Comparison of ENCODE assay signal across 24 mouse cellular contexts in the genomic region with DNA sequence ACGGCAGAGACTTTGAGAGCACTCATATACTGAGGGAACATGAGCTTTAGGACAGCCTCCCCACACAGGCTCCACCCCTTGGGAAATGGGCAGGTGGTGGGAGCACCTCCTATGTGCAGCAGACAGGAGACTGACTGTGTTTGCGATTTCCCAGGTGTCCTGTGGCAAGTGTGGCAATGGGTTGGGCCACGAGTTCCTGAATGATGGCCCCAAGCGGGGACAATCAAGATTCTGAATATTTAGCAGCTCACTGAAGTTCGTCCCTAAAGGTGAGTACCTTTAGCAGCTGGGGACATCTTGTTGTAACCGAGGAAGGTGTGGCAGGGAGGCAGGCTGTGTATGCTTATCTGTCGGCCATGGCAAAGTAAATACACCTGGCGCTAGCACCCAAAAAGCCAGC. TPM values are rescaled to one million over a fixed set of nuclear protein-coding genes. Genes with fewer than 3 reads are reported as not detected.
DNase-seq lines count a peak whose midpoint lies in the region; ATAC-seq and TF ChIP-seq lines count a peak whose summit lies in the region.
"Had no signal": no experiment of that assay in that cellular context is flagged by ENCODE, and none has a peak within 500 bp of the region (broad histone marks: within the 10 kb centered on the region; RNA-seq: fewer than 3 reads in every experiment).

No protein-coding gene starts in this region.

- no peak for TF ChIP-seq EP300 in liver, postnatal 0 days (IDR thresholded peaks at IDR 0.05; ENCODE audit: low read depth)

- DNase-seq in liver, embryonic 11.5 days (ENCODE audit: low spot score) = no peak
- DNase-seq in liver, postnatal 0 days = no peak
- DNase-seq in testis, postnatal 10 days (ENCODE audit: low spot score) = peak; percentile 38
- DNase-seq in testis, postnatal 14 days (ENCODE audit: low spot score) = no peak
- DNase-seq: adrenal gland, adult 2 months; adrenal gland, postnatal 10 days; adrenal gland, postnatal 25 days; cerebellum, adult 11 months; cerebellum, adult 18-20 months; cerebellum, adult 8-10 months; cerebellum, adult 9-11 months; cerebellum, postnatal 14 days; cerebellum, postnatal 36 days; embryo, embryonic 11 days had no signal

- TF ChIP-seq CTCF in intestine, postnatal 0 days (IDR thresholded peaks at IDR 0.05; ENCODE audit: low read depth) = no peak
- TF ChIP-seq CTCF in liver, postnatal 0 days (IDR thresholded peaks at IDR 0.05; ENCODE audit: low read depth) = no peak

- no peaks in the 10 kb centered on the region for H3K27me3 ChIP-seq in intestine, embryonic 16.5 days (replicated peaks; ENCODE audit: control insufficient read depth, insufficient read depth, low read length)
- no peaks in the 10 kb centered on the region for H3K27me3 ChIP-seq in intestine, postnatal 0 days (replicated peaks; ENCODE audit: control insufficient read depth, insufficient read depth, low read length)
- H3K27me3 ChIP-seq in liver, embryonic 11.5 days (replicated peaks; ENCODE audit: control insufficient read depth, insufficient read depth, low read length) = no peaks in the 10 kb centered on the region
- no peaks in the 10 kb centered on the region for H3K27me3 ChIP-seq in liver, postnatal 0 days (ENCODE audit: insufficient read depth, low read length)
- H3K27me3 ChIP-seq: embryonic facial prominence, embryonic 13.5 days; embryonic facial prominence, embryonic 15.5 days had no signal

- WGBS in intestine, embryonic 16.5 days = 64% methylated on average over 8 of the region's 8 CpGs
- WGBS in intestine, postnatal 0 days = 44% methylated on average over 8 of the region's 8 CpGs
- WGBS in liver, embryonic 11.5 days = 84% methylated on average over 8 of the region's 8 CpGs
- WGBS in liver, postnatal 0 days (ENCODE audit: insufficient replicate concordance) = 71% methylated on average over 8 of the region's 8 CpGs

- no peak overlapping the region for H3K9ac ChIP-seq in intestine, embryonic 16.5 days (ENCODE audit: low read depth, low read length)
- no peak overlapping the region for H3K9ac ChIP-seq in intestine, postnatal 0 days (ENCODE audit: low read depth, low read length)
- 0 out of 2 replicates have a peak overlapping the region, but pooled peaks have one; percentile 11 for H3K9ac ChIP-seq in liver, embryonic 11.5 days (ENCODE audit: low read depth, low read length)
- H3K9ac ChIP-seq in liver, postnatal 0 days (replicated peaks) = no peak overlapping the region
- H3K9ac ChIP-seq: embryonic facial prominence, embryonic 13.5 days; embryonic facial prominence, embryonic 15.5 days; forebrain, embryonic 12.5 days had no signal

- no peaks in the 10 kb centered on the region for H3K36me3 ChIP-seq in intestine, embryonic 16.5 days (ENCODE audit: control insufficient read depth, insufficient read depth, low read length)
- H3K36me3 ChIP-seq in intestine, postnatal 0 days (ENCODE audit: control insufficient read depth, insufficient read depth) = peaks cover 17% of the 10 kb centered on the region; the same call in 1 of the 2 replicates
- no peaks in the 10 kb centered on the region for H3K36me3 ChIP-seq in liver, embryonic 11.5 days (ENCODE audit: control insufficient read depth, insufficient read depth, low read length)
- H3K36me3 ChIP-seq in liver, postnatal 0 days (replicated peaks; ENCODE audit: insufficient read depth, low read length) = peaks cover 31% of the 10 kb centered on the region
- H3K36me3 ChIP-seq: forebrain, embryonic 12.5 days had no signal

- H3K4me3 ChIP-seq in intestine, embryonic 16.5 days (ENCODE audit: low read length) = no peak overlapping the region
- no peak overlapping the region for H3K4me3 ChIP-seq in intestine, postnatal 0 days (ENCODE audit: low read depth, low read length)
- H3K4me3 ChIP-seq in liver, embryonic 11.5 days (ENCODE audit: low read depth, low read length) = no peak overlapping the region
- no peak overlapping the region for H3K4me3 ChIP-seq in liver, postnatal 0 days (ENCODE audit: low read depth, low read length)
- H3K4me3 ChIP-seq: embryonic facial prominence, embryonic 13.5 days; embryonic facial prominence, embryonic 15.5 days; erythroblast, embryonic 14.5 days; forebrain, embryonic 10.5 days; forebrain, embryonic 12.5 days had no signal

- H3K4me1 ChIP-seq in intestine, embryonic 16.5 days (ENCODE audit: control insufficient read depth, insufficient read depth, low read length) = peaks cover 18% of the 10 kb centered on the region
- H3K4me1 ChIP-seq in intestine, postnatal 0 days (replicated peaks; ENCODE audit: control insufficient read depth, insufficient read depth, low read length) = 0 out of 2 replicates have a peak, but pooled peaks cover 9% of the 10 kb centered on the region
- peaks cover 12% of the 10 kb centered on the region for H3K4me1 ChIP-seq in liver, embryonic 11.5 days (replicated peaks; ENCODE audit: control insufficient read depth, insufficient read depth, low read length)
- H3K4me1 ChIP-seq in liver, postnatal 0 days (ENCODE audit: insufficient read depth) = peaks cover 36% of the 10 kb centered on the region

- 0 out of 2 replicates have a peak overlapping the region, but pooled peaks have one; percentile 8 for H3K27ac ChIP-seq in intestine, embryonic 16.5 days (ENCODE audit: low read length)
- no peak overlapping the region for H3K27ac ChIP-seq in intestine, postnatal 0 days (ENCODE audit: low read depth, low read length)
- no peak overlapping the region for H3K27ac ChIP-seq in liver, embryonic 11.5 days (ENCODE audit: low read depth, low read length)
- no peak overlapping the region for H3K27ac ChIP-seq in liver, postnatal 0 days (ENCODE audit: low read depth)
- H3K27ac ChIP-seq: embryonic facial prominence, embryonic 13.5 days; embryonic facial prominence, embryonic 15.5 days; forebrain, embryonic 10.5 days; forebrain, embryonic 12.5 days had no signal

- no peak for ATAC-seq in intestine, embryonic 16.5 days
- no peak for ATAC-seq in intestine, postnatal 0 days
- no peak for ATAC-seq in liver, embryonic 11.5 days (replicated peaks; ENCODE audit: low FRiP score)
- ATAC-seq in liver, postnatal 0 days = no peak
- ATAC-seq: forebrain, embryonic 14.5 days had no signal

- H3K4me2 ChIP-seq in intestine, embryonic 16.5 days (ENCODE audit: low read depth, low read length) = no peak overlapping the region
- H3K4me2 ChIP-seq in intestine, postnatal 0 days (replicated peaks; ENCODE audit: low read depth) = no peak overlapping the region
- no peak overlapping the region for H3K4me2 ChIP-seq in liver, embryonic 11.5 days
- H3K4me2 ChIP-seq in liver, postnatal 0 days (ENCODE audit: low read depth, low read length) = no peak overlapping the region
- H3K4me2 ChIP-seq: embryonic facial prominence, embryonic 13.5 days; embryonic facial prominence, embryonic 15.5 days; forebrain, embryonic 12.5 days had no signal

- no peaks in the 10 kb centered on the region for H3K9me3 ChIP-seq in intestine, embryonic 16.5 days (ENCODE audit: control insufficient read depth, low read length)
- H3K9me3 ChIP-seq in intestine, postnatal 0 days (ENCODE audit: control insufficient read depth) = no peaks in the 10 kb centered on the region
- no peaks in the 10 kb centered on the region for H3K9me3 ChIP-seq in liver, embryonic 11.5 days (ENCODE audit: control insufficient read depth, low read length)
- no peaks in the 10 kb centered on the region for H3K9me3 ChIP-seq in liver, postnatal 0 days (ENCODE audit: low read length)
- H3K9me3 ChIP-seq: embryonic facial prominence, embryonic 13.5 days; embryonic facial prominence, embryonic 15.5 days; forebrain, embryonic 10.5 days; forebrain, embryonic 12.5 days had no signal

RNA-seq across cellular contexts. Expression of gene Msrb1, which starts 3.5 kb away (rescaled TPM):
- 28.8 and 32.8 TPM in 2 replicates for polyA plus RNA-seq in intestine, embryonic 16.5 days (2015; fragmentation: Nextera tagmentation; extraction: Ambion mirVana)
- polyA plus RNA-seq in intestine, postnatal 0 days (2015; fragmentation: Nextera tagmentation; extraction: Ambion mirVana) = 47.4 and 47.8 TPM in 2 replicates
- 30.7 and 31.0 TPM in 2 replicates for polyA plus RNA-seq in liver, embryonic 11.5 days (2014; fragmentation: Nextera tagmentation; extraction: Ambion mirVana)
- polyA plus RNA-seq in liver, postnatal 0 days (2015; fragmentation: Nextera tagmentation; extraction: Ambion mirVana) = 116 and 119 TPM in 2 replicates

RNA-seq across cellular contexts. Expression of gene Rpl3l, which starts 12.3 kb away (rescaled TPM):
- polyA plus RNA-seq in intestine, embryonic 16.5 days (2015; fragmentation: Nextera tagmentation; extraction: Ambion mirVana) = not detected in 2 replicates
- 0.27 TPM in 1 of 2 replicates, not detected in the other for polyA plus RNA-seq in intestine, postnatal 0 days (2015; fragmentation: Nextera tagmentation; extraction: Ambion mirVana)
- polyA plus RNA-seq in liver, embryonic 11.5 days (2014; fragmentation: Nextera tagmentation; extraction: Ambion mirVana) = not detected in 2 replicates
- polyA plus RNA-seq in liver, postnatal 0 days (2015; fragmentation: Nextera tagmentation; extraction: Ambion mirVana) = 0.14 and 1.4 TPM in 2 replicates
- polyA plus RNA-seq: adrenal gland, adult 2 months; embryonic facial prominence, embryonic 11.5 days; embryonic facial prominence, embryonic 13.5 days; embryonic facial prominence, embryonic 15.5 days; erythroblast, embryonic 14.5 days; forebrain, embryonic 10.5 days; forebrain, embryonic 12.5 days; forebrain, embryonic 14.5 days had no signal

RNA-seq across cellular contexts. Expression of gene Hs3st6, which starts 12.9 kb away (rescaled TPM):
- polyA plus RNA-seq in intestine, embryonic 16.5 days (2015; fragmentation: Nextera tagmentation; extraction: Ambion mirVana) = 0.28 and 0.39 TPM in 2 replicates
- 0.25 and 0.47 TPM in 2 replicates for polyA plus RNA-seq in intestine, postnatal 0 days (2015; fragmentation: Nextera tagmentation; extraction: Ambion mirVana)
- 0.41 and 0.45 TPM in 2 replicates for polyA plus RNA-seq in liver, embryonic 11.5 days (2014; fragmentation: Nextera tagmentation; extraction: Ambion mirVana)
- polyA plus RNA-seq in liver, postnatal 0 days (2015; fragmentation: Nextera tagmentation; extraction: Ambion mirVana) = 0.20 and 0.64 TPM in 2 replicates
- polyA plus RNA-seq: C2C12; erythroblast, embryonic 14.5 days had no signal

RNA-seq across cellular contexts. Expression of gene Ndufb10, which starts 15.6 kb away (rescaled TPM):
- polyA plus RNA-seq in intestine, embryonic 16.5 days (2015; fragmentation: Nextera tagmentation; extraction: Ambion mirVana) = 376 and 382 TPM in 2 replicates
- polyA plus RNA-seq in intestine, postnatal 0 days (2015; fragmentation: Nextera tagmentation; extraction: Ambion mirVana) = 406 and 413 TPM in 2 replicates
- polyA plus RNA-seq in liver, embryonic 11.5 days (2014; fragmentation: Nextera tagmentation; extraction: Ambion mirVana) = 301 and 321 TPM in 2 replicates
- 355 TPM in 2 replicates for polyA plus RNA-seq in liver, postnatal 0 days (2015; fragmentation: Nextera tagmentation; extraction: Ambion mirVana)

RNA-seq across cellular contexts. Expression of gene Rps2, which starts 22.0 kb away (rescaled TPM):
- polyA plus RNA-seq in intestine, embryonic 16.5 days (2015; fragmentation: Nextera tagmentation; extraction: Ambion mirVana) = 1,425 and 1,515 TPM in 2 replicates
- 757 and 776 TPM in 2 replicates for polyA plus RNA-seq in intestine, postnatal 0 days (2015; fragmentation: Nextera tagmentation; extraction: Ambion mirVana)
- polyA plus RNA-seq in liver, embryonic 11.5 days (2014; fragmentation: Nextera tagmentation; extraction: Ambion mirVana) = 2,083 and 2,225 TPM in 2 replicates
- polyA plus RNA-seq in liver, postnatal 0 days (2015; fragmentation: Nextera tagmentation; extraction: Ambion mirVana) = 819 and 856 TPM in 2 replicates
